Mouse (Mus musculus) embryonic facial prominence, embryonic 10.5 days (tissue): ENCODE data around the gene Scrt2. TPM values are rescaled to one million over a fixed set of nuclear protein-coding genes. Genes with fewer than 3 reads are reported as not detected.

Source experiments
- DNase-seq: peaks from one replicate; pipeline ENCODE4 v3.0.0-alpha.2; 2017; ENCODE audit warnings: low spot score
- H3K27ac ChIP-seq: fragments of 300-500 bp; sonication (generic); replicated peaks from 2 replicates; pipeline ENCODE4 v1.5.1; 2016; ENCODE audit warnings: mild to moderate bottlenecking
- H3K27me3 ChIP-seq: fragments of 300-500 bp; sonication (generic); replicated peaks from 2 replicates; pipeline ENCODE4 v1.6.1; 2016; ENCODE audit warnings: low read depth, mild to moderate bottlenecking; ENCODE audit not compliant: poor library complexity, severe bottlenecking
- H3K36me3 ChIP-seq: fragments of 300-500 bp; sonication (generic); replicated peaks from 2 replicates; pipeline ENCODE4 v1.6.1; 2016; ENCODE audit warnings: mild to moderate bottlenecking, moderate library complexity
- H3K4me1 ChIP-seq: fragments of 300-500 bp; sonication (generic); 2 replicates; pipeline ENCODE4 v1.6.1; 2016
- H3K4me3 ChIP-seq: fragments of 300-500 bp; sonication (generic); 2 replicates; pipeline ENCODE4 v1.5.1; 2016; ENCODE audit warnings: mild to moderate bottlenecking, moderate library complexity
- H3K9me3 ChIP-seq: fragments of 300-500 bp; sonication (generic); 2 replicates; pipeline ENCODE4 v1.6.1; 2016; ENCODE audit warnings: mild to moderate bottlenecking
- WGBS: fragments of 180-500 bp; shearing (Covaris S2); methylation state at CpG from one replicate; pipeline ENCODE4 v1.1.7; 2016; 5-methylcytosine and 5-hydroxymethylcytosine counted together
- polyA plus RNA-seq: library from polyadenylated mRNA; unstranded; fragments of >200 nt; fragmentation: Nextera tagmentation; extraction: Ambion mirVana; gene quantifications from 2 replicates; pipeline ENCODE4 v1.2.1, GENCODE M21; 2016

Gene Scrt2
- polyA plus RNA-seq, 1 experiment from 2014 or later = 0.93 TPM

DNA sequence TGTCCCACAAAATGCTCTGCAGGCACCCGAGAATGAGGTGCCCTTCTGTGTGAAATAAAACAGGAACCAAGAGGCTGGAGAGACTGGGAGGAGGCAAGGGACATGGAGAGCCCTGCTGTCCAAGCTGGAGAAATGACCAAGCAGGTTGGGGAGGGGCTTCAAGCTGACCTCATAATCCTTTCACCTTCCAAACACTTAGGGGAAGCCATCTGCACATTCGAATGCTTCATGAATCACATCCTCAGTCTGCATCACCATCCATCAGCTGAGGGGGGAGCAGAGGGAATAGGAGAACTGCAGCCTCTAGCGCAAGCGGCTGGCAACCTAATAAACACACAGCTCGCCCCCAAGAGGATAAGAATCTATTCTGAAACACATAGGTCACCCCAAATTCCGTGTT, 21.0 kb downstream of the Scrt2 start:
- H3K27me3 ChIP-seq = peaks cover 71% of the 10 kb centered on the region
- WGBS = 72% methylated on average over 6 of the region's 6 CpGs

DNA sequence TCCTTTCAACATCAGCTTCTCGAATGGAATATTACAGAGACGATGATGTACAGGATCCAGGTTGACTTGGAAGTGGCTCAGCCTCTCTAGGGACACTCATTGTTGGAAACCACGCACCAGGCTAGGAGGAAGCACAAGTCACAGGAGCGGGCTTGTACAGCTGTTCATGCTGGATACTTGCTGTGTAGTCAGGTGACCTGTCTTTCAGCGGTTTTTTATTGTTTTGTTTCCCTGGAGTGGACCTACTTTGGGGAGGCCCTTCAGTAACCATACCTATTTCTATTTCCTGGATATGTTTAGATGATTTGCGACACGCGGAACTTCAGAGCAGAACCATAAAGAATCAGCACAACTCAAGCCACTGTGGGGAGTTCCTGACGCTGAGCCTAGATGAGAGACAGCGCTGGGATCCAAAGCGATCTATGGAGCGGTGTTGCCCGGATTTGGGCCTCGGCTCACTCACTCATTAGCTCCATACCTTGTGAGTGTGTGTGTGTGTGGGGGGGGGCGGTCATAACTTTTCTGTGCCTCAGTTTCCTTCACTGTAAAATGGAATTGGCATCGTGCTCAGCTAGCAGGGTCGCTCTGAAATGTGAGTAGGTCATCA, 23.5 kb downstream of the Scrt2 start:
- H3K4me1 ChIP-seq = peaks cover 20% of the 10 kb centered on the region
- WGBS = 22% methylated on average over 17 of the region's 17 CpGs
- DNase-seq = peak; percentile 24
- peak overlapping the region; percentile 94 for H3K27ac ChIP-seq
- peaks cover 56% of the 10 kb centered on the region for H3K27me3 ChIP-seq
- peak overlapping the region; percentile 77 for H3K4me3 ChIP-seq
- peaks cover 16% of the 10 kb centered on the region for H3K36me3 ChIP-seq
- H3K9me3 ChIP-seq = peaks cover 3% of the 10 kb centered on the region; the same call in 1 of the 2 replicates

More for the DNA sequence above, 21.0 kb downstream of the Scrt2 start:
- peaks cover 20% of the 10 kb centered on the region for H3K4me1 ChIP-seq
- H3K27ac ChIP-seq = no peak overlapping the region
- peaks cover under 1% of the 10 kb centered on the region; the same call in 1 of the 2 replicates for H3K9me3 ChIP-seq
- peaks cover under 1% of the 10 kb centered on the region for H3K36me3 ChIP-seq
- H3K4me3 ChIP-seq = no peak overlapping the region
- DNase-seq = no peak

DNA sequence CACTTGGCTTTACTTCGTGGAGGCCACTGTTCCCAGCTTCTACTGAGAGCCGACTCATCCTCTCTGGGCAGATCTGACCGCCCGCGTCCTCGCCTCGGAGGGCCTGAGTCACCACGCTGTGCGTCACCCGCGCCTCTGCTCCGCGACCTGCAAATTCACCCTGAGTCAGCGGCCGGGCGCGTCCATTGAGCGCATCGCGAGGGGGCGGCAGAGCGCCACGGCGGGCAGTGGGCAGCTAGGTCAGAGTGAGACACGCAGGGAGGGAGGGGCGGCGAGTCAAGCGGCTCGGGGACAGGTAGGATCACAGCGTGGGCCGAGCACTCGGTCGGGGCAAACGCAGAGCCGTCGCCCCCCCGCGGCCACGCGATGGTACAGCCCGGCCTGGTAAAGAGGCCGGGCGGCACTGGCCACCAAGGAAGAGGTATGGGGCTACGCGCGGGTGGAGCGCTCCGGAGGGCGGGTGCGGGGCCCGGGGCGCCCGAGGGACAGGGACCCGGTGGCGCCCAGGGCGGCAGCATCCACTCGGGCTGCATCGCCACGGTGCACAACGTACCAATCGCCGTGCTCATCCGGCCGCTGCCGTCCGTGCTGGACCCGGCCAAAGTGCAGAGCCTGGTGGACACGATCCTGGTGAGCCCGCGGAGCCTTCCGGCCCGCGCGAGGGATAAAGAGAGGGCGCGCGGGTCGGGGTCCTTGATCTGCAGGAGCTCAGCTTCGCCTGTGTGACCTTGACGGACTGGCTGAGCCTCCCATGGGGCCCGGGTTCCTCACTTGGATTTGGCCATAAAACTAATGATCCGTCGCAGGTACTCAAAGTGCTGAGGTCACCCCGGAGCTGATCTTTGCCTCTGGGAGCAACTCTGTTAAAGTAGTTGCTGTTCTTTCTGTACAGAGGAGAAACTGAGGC, 24.2 kb downstream of the Scrt2 start, which contains the start of gene Srxn1:
Gene Srxn1 (plus strand): TSS at position 199 of the 907 bp plus-strand sequence.
- peaks cover 16% of the 10 kb centered on the region for H3K36me3 ChIP-seq
- 1% methylated on average over 84 of the region's 84 CpGs for WGBS
- peaks cover 50% of the 10 kb centered on the region for H3K27me3 ChIP-seq
- peaks cover 20% of the 10 kb centered on the region for H3K4me1 ChIP-seq
- peak; percentile 89 for DNase-seq
- H3K9me3 ChIP-seq = peaks cover 3% of the 10 kb centered on the region; the same call in 1 of the 2 replicates
- H3K4me3 ChIP-seq = peak within 1 kb of the TSS; percentile 77
- H3K27ac ChIP-seq = peak within 1 kb of the TSS; percentile 94

DNA sequence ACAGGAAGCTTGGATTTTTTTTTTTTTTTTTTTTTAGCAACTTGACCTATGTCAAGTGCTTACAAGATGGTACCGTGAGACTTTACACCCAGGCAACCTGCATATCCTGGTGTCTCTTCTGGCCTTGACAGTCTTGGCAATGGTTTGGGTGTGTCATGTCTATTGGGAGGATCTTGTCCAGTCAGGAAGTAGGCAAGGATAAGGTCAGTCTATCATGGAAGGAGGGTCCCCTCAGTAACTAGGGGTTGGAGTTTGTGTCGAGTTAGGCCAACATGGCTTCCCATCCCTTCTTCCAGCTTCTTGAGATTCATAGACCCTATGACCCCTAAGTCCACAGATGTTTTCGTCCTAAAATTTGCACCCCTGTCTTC, 24.9 kb downstream of the Scrt2 start:
- 90% methylated on average over 3 of the region's 3 CpGs for WGBS
- peaks cover 16% of the 10 kb centered on the region for H3K36me3 ChIP-seq
- H3K4me1 ChIP-seq = peaks cover 20% of the 10 kb centered on the region
- H3K27ac ChIP-seq = no peak overlapping the region
- DNase-seq = no peak
- peaks cover 43% of the 10 kb centered on the region for H3K27me3 ChIP-seq
- peaks cover 3% of the 10 kb centered on the region; the same call in 1 of the 2 replicates for H3K9me3 ChIP-seq
- H3K4me3 ChIP-seq = peak overlapping the region; percentile 77

DNA sequence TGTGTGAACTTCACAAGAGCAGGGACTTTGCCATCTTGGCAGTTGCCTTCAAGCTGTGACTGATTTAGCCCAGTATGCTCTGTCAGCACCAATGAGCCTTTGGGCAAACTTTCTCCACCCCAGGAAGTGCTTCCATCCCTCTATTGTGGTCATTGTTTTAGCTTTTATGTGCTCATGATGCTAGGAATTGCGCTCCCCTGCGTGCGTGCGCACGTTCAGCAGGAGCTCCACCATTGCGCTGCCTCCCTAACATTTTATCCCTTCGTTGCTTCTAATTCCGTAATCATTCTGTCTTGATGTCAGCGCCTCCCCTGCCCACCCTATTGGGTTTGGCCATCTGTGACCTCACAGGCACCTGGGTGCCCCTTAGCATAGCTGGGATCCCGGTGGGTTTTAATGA, 25.3 kb downstream of the Scrt2 start:
- H3K4me1 ChIP-seq = peaks cover 20% of the 10 kb centered on the region
- H3K36me3 ChIP-seq = peaks cover 16% of the 10 kb centered on the region
- peak overlapping the region; percentile 77; the same call in 1 of the 2 replicates for H3K4me3 ChIP-seq
- 92% methylated on average over 10 of the region's 10 CpGs for WGBS
- H3K9me3 ChIP-seq = peaks cover 3% of the 10 kb centered on the region; the same call in 1 of the 2 replicates
- no peak for DNase-seq
- peaks cover 39% of the 10 kb centered on the region for H3K27me3 ChIP-seq
- no peak overlapping the region for H3K27ac ChIP-seq

DNA sequence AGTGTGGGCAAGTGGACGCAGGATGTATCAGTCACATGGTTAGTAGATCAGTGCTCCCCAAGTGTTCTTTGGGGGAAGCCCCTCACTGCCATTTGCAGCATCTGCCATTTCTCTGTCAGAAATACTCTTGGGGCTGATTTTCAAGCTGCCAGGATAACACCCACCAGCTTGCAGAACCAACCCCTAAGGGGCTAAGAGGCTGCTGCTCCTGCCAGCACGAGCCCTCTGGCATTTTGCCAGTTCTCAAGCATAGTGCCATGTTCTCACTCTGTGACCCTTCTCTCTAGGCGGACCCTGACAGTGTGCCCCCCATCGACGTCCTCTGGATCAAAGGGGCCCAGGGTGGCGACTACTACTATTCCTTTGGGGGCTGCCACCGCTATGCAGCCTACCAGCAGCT, 27.4 kb downstream of the Scrt2 start:
- Histone ChIP-seq H3K9me3 (peaks cover 3% of the 10 kb centered on the region; the same call in 1 of the 2 replicates), H3K36me3 (peaks cover 16% of the 10 kb centered on the region), H3K27ac (no peak overlapping the region), H3K27me3 (peaks cover 29% of the 10 kb centered on the region), H3K4me1 (peaks cover 34% of the 10 kb centered on the region), H3K4me3 (no peak overlapping the region)
- no peak for DNase-seq
- WGBS = 84% methylated on average over 7 of the region's 7 CpGs

DNA sequence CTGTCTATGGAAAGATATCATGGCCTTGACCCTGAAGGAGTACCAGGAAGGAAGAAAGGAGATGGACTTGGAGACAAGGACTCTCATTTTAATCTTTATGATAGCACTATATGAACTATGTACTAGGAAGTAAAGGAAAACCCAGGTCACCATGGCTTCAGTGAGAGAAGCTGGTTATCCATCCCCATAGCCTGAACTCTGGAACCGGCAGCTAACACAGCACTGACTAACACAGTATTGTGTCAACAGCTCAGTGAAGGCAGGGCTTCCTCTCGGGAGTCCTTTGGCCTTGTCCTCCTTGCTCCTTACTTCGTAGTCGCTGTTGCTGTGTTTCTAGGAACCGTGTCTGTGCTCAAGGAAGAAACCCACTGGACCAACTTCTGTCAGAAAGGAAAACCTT, 28.1 kb downstream of the Scrt2 start:
- H3K4me3 ChIP-seq = no peak overlapping the region
- H3K4me1 ChIP-seq = peaks cover 40% of the 10 kb centered on the region
- WGBS = 85% methylated on average over 5 of the region's 5 CpGs
- H3K9me3 ChIP-seq = peaks cover 3% of the 10 kb centered on the region; the same call in 1 of the 2 replicates
- H3K36me3 ChIP-seq = peaks cover 16% of the 10 kb centered on the region
- no peak overlapping the region for H3K27ac ChIP-seq
- peaks cover 30% of the 10 kb centered on the region for H3K27me3 ChIP-seq
- no peak for DNase-seq

DNA sequence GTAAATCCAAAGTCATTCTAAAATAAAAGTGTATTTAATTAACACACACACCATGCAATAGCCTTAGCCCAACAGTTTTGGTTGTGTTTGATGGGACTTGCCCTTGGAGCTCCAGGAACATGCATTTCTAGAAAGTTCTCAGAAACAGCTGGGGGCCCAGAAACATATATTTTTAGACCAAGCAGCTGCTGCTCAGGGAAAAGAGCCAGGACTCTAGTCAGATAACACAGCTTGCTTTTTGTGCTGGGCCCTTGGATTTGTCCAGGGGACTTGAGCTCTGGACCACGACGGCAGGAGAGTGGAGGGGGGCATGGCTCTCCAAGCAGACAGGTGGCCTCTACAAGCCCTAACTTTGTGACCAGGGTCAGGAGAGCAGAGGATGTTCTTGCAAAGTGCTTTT, 30.0 kb downstream of the Scrt2 start:
- Histone ChIP-seq H3K36me3 (peaks cover 16% of the 10 kb centered on the region), H3K4me1 (peaks cover 43% of the 10 kb centered on the region), H3K27ac (no peak overlapping the region), H3K4me3 (no peak overlapping the region), H3K27me3 (peaks cover 34% of the 10 kb centered on the region), H3K9me3 (peaks cover 3% of the 10 kb centered on the region; the same call in 1 of the 2 replicates)
- DNase-seq = no peak
- WGBS = 65% methylated on average over 2 of the region's 2 CpGs

DNA sequence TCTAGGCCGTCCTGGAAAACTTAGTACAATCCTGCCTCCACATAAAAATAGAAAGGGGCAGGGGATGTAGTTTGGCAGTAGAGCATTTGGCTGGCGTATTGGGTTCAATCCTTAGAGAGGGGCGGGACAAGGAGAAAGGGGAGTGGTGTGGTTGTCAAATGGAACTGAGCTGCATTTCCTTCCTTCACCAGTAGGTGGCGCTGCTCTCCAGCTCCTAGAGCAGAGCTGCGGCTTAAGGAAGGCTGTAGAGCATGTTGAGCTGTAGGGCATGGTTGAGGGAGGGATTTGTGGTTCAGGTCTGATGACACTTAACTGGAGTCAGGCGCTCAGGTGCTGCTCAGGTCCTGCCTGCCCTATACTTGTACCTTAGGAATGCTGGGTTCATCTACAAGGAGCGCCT, 30.6 kb downstream of the Scrt2 start:
- Histone ChIP-seq H3K4me1 (peaks cover 39% of the 10 kb centered on the region), H3K9me3 (peaks cover 3% of the 10 kb centered on the region; the same call in 1 of the 2 replicates), H3K36me3 (peaks cover 16% of the 10 kb centered on the region), H3K27me3 (peaks cover 28% of the 10 kb centered on the region), H3K27ac (no peak overlapping the region), H3K4me3 (no peak overlapping the region)
- 5% methylated on average over 7 of the region's 7 CpGs for WGBS
- peak; percentile 93 for DNase-seq

DNA sequence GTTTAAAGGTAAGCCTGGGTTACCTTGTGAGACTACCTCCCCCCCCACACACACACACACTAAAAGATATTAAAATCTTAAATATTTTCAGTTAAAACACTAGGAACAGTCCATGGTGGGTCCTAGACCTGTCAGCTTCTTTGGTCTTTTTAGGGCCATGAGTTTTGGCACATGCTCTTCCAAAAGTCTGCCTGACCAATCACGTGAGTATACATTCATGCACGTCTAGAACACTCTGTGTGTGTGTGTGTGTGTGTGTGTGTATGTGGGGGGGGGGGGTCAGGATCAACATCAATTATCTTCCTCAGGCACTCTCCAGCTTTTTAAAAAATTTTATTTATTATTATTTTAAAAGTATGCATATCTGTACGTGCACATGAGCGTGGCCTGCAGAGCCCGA, 31.2 kb downstream of the Scrt2 start:
- Histone ChIP-seq H3K9me3 (peaks cover under 1% of the 10 kb centered on the region; the same call in 1 of the 2 replicates), H3K27me3 (peaks cover 28% of the 10 kb centered on the region), H3K36me3 (peaks cover 14% of the 10 kb centered on the region), H3K4me3 (no peak overlapping the region), H3K4me1 (peaks cover 39% of the 10 kb centered on the region), H3K27ac (no peak overlapping the region; the same call in 1 of the 2 replicates)
- no peak for DNase-seq
- WGBS = 78% methylated on average over 5 of the region's 5 CpGs

DNA sequence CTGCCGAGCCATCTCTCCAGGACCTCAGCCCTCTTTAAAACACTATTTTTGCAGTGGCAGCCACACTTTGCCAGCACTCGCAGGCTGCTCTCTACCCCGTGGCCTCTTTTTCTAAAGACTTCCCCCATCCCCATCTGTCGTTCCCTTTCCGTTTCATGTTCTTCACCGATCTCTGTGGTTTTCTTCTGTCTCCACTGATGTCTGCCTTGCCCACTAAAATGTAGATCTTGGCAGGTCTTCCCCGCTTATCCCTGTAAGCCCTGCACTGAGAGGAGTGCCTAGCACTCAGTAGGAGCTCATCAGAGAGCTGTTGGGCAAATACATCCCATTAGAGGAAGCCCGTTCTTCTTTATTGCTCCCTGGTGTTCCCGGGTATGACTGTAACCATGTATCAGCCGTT, 31.6 kb downstream of the Scrt2 start:
- Histone ChIP-seq H3K27ac (no peak overlapping the region; the same call in 1 of the 2 replicates), H3K27me3 (peaks cover 28% of the 10 kb centered on the region), H3K36me3 (peaks cover 10% of the 10 kb centered on the region), H3K4me3 (no peak overlapping the region), H3K4me1 (peaks cover 39% of the 10 kb centered on the region), H3K9me3 (no peaks in the 10 kb centered on the region)
- no peak for DNase-seq
- 73% methylated on average over 10 of the region's 10 CpGs for WGBS

DNA sequence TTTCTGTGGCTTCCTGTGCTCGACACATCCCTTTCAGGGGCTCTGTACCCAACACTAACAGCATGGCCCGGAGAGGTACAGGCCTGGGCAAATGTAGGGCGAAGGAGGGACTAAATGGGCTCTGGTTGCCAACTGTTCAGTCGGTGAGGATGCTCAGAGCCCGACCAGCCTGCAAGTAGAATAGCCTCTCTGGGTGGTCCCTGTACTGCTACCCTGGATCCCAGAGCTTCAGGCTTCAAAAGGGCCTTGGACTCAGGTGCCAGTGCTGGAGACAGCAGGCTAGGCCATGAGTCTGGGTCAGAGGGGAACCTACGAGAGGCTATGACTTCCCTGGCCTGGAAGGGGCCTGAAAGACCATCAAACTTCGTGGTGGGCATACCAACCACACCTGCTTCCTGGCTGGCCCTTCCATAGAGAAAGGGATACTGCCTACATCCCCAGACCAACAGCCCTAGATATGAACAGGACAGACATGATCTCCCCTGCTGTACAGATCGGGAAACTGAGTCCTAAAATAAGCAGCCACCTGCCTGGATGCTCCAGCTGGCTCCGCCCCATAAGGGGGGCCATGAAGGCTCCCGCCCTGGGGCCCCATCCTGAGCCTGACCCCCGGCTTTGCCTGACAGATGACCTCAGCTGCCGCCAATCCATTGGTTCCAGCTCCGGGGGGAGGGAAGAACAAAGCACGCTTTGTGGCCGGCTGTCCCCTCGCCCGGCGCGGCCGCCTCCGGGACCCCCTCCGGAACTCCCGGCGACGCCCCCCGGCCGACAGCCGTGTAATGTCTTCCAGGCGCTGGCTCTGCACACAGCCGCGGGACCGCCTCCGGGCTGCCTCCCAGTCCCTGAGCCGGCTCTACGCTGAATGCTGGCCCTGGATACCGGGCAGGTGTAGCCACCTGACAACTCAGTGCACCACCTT, 33.0 kb downstream of the Scrt2 start:
- peak; percentile 88 for DNase-seq
- H3K4me3 ChIP-seq = peak overlapping the region; percentile 48
- H3K9me3 ChIP-seq = no peaks in the 10 kb centered on the region
- peaks cover 3% of the 10 kb centered on the region; the same call in 1 of the 2 replicates for H3K36me3 ChIP-seq
- peaks cover 28% of the 10 kb centered on the region for H3K27me3 ChIP-seq
- peak overlapping the region; percentile 74 for H3K27ac ChIP-seq
- 10% methylated on average over 36 of the region's 36 CpGs for WGBS
- H3K4me1 ChIP-seq = peaks cover 49% of the 10 kb centered on the region
